Mouse (Mus musculus): ENCODE data around the gene Cdc42se1. TPM values are rescaled to one million over a fixed set of nuclear protein-coding genes. Genes with fewer than 3 reads are reported as not detected.

The Cdc42se1 gene
- polyA plus RNA-seq, 1 experiment: 62.5 TPM

DNA sequence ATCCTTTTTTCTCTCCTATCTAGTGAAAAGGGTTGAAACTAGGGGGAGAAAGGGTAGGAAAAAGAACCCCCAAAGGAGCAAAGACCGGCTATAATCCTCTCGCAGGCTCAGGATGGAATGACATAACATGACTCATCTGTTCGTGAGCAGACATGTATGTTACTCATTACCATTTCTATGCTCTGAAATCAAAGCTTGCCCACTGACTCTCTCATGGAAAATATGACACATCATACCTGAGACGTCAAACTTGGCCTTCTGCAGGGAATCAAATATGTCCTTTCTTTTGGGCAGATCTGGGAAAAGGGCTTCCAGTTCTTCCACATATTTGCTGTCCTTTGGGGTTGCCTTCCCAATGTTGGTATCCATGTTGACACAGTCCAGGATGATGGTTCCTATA is 33.4 kb downstream of the Cdc42se1 start:
- DNase-seq (ENCODE audit: low read depth): no peak
- TF ChIP-seq CTCF (IDR thresholded peaks at IDR 0.05; ENCODE audit: borderline replicate concordance, extremely low read depth, insufficient read depth, insufficient read length): no peak
- no peak for TF ChIP-seq POLR2A (IDR thresholded peaks at IDR 0.05; ENCODE audit: borderline replicate concordance, extremely low read depth, insufficient read depth, insufficient read length, poor library complexity, severe bottlenecking)

- TF ChIP-seq POLR2A (IDR thresholded peaks at IDR 0.05; ENCODE audit: borderline replicate concordance, extremely low read depth, insufficient read depth, insufficient read length, poor library complexity, severe bottlenecking) (no peak), CTCF (IDR thresholded peaks at IDR 0.05; ENCODE audit: borderline replicate concordance, extremely low read depth, insufficient read depth, insufficient read length) (peak; percentile 68)
- DNase-seq (ENCODE audit: low read depth): peak; percentile 49
Measured at GRCm38 (mm10) chr3:95263089-95263739, 34.7 kb downstream of the Cdc42se1 start.

DNA sequence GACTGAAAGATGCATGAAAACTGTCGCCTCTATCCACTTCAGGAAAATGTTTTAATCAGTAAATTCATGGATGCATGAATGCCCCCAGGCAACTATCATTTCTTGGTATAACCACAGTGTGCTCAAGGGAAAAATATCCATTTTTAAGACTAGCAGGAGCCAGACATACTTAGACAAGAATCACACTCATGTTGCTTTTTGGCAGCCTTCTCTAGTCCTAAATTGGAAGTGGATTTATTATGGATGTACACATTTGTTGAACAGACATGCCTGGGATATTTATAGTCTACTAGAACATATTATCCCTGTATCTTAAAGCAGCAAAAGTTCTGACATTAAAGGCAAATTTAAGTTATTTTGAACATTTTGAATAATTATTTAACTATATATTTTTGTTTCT is 36.2 kb downstream of the Cdc42se1 start:
- no peak for DNase-seq (ENCODE audit: low read depth)
- no peak for TF ChIP-seq POLR2A (IDR thresholded peaks at IDR 0.05; ENCODE audit: borderline replicate concordance, extremely low read depth, insufficient read depth, insufficient read length, poor library complexity, severe bottlenecking)
- no peak for TF ChIP-seq CTCF (IDR thresholded peaks at IDR 0.05; ENCODE audit: borderline replicate concordance, extremely low read depth, insufficient read depth, insufficient read length)

DNA sequence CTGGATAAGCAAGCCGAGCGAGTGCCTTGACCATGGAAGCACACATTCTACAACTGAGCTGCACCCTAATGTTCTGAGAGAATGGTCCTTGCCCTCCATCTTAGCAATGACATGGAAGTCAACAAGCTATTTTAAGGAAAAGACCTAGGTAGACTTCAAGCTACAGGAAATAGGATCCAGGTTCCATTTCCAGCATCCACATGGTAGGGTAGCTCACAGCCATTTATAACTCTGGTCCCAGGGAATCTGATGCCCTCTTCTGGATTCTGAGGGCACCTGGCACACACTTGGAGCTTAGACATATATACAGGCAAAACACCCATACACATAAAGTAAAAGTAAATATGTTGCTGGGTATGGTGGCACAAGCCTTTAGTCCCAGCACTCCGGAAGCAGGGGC is 37.5 kb downstream of the Cdc42se1 start:
- TF ChIP-seq POLR2A (IDR thresholded peaks at IDR 0.05; ENCODE audit: borderline replicate concordance, extremely low read depth, insufficient read depth, insufficient read length, poor library complexity, severe bottlenecking) (no peak), CTCF (IDR thresholded peaks at IDR 0.05; ENCODE audit: borderline replicate concordance, extremely low read depth, insufficient read depth, insufficient read length) (no peak)
- no peak for DNase-seq (ENCODE audit: low read depth)

DNA sequence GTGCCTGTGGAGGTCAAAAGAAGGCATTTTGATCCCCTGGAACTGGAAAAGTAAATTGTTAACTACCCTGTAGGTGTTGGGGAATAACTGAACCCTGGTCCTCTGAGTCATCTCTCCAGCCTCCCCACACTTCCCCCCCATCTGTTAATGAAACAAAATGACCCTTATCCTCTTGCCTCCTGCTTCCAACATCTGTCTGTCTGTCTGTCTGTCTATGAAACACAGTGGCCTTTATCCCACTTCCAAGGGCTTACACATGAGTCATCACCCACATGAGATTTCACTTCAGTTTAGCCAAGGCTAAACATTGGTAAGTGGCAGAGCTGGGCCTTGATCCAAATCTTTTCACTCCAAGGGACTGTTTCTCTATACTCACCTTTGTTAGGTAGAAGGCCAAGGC is 39.3 kb downstream of the Cdc42se1 start:
- DNase-seq (ENCODE audit: low read depth): no peak
- no peak for TF ChIP-seq CTCF (IDR thresholded peaks at IDR 0.05; ENCODE audit: borderline replicate concordance, extremely low read depth, insufficient read depth, insufficient read length)
- no peak for TF ChIP-seq POLR2A (IDR thresholded peaks at IDR 0.05; ENCODE audit: borderline replicate concordance, extremely low read depth, insufficient read depth, insufficient read length, poor library complexity, severe bottlenecking)

- no peak for DNase-seq (ENCODE audit: low read depth)
- no peak for TF ChIP-seq POLR2A (IDR thresholded peaks at IDR 0.05; ENCODE audit: borderline replicate concordance, extremely low read depth, insufficient read depth, insufficient read length, poor library complexity, severe bottlenecking)
- no peak for TF ChIP-seq CTCF (IDR thresholded peaks at IDR 0.05; ENCODE audit: borderline replicate concordance, extremely low read depth, insufficient read depth, insufficient read length)
Measured at GRCm38 (mm10) chr3:95269789-95270188, 41.3 kb downstream of the Cdc42se1 start.

DNA sequence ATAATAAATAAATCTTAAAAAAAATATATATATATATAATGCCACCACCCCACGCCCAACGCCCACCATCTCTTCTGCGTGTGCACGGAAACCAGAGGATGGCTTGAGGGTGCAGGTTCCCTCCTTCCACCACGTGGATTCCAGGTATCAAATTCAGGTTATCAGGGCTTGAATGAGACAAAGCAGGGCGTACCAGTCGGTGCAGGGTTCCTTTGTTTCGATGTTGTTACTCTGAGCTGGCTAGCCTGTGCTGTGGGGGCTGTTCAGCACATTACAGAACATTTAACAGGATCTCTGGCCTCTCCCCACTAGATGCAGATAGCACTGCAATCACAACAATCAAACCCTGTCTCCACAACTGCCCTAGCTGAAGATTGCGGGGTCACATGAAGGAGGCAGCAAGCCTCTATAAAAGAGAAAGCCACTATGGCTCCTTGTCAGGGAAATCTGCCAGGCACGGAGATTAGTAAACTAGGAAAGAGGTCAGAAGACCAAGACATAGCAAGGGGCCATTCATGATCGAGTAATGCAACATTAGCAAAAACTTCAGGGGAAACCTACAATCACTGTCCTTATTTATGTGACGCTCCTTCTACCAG is 42.3 kb downstream of the Cdc42se1 start:
- TF ChIP-seq CTCF (IDR thresholded peaks at IDR 0.05; ENCODE audit: borderline replicate concordance, extremely low read depth, insufficient read depth, insufficient read length) (no peak), POLR2A (IDR thresholded peaks at IDR 0.05; ENCODE audit: borderline replicate concordance, extremely low read depth, insufficient read depth, insufficient read length, poor library complexity, severe bottlenecking) (no peak)
- no peak for DNase-seq (ENCODE audit: low read depth)

DNA sequence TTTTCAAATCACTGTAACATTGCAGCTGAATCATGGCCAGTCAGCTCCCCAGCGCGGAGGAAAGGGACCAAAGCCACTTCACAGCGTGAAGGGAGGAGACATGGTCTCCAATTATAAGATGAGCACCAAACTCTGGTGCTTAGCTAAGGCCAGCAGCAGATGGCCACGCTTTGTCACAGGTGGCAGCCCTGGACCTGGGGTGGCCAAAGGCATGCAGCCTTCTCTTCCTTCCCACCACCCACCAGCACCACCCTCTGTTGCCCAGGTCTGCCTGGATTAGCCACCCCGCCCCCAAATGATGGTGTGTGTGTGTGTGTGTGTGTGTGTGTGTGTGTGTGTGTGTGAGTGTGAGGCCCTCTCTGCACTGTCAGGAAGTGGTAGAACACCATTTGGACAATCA is 44.9 kb downstream of the Cdc42se1 start:
- TF ChIP-seq CTCF (IDR thresholded peaks at IDR 0.05; ENCODE audit: borderline replicate concordance, extremely low read depth, insufficient read depth, insufficient read length): no peak
- TF ChIP-seq POLR2A (IDR thresholded peaks at IDR 0.05; ENCODE audit: borderline replicate concordance, extremely low read depth, insufficient read depth, insufficient read length, poor library complexity, severe bottlenecking): no peak
- DNase-seq (ENCODE audit: low read depth): no peak

DNA sequence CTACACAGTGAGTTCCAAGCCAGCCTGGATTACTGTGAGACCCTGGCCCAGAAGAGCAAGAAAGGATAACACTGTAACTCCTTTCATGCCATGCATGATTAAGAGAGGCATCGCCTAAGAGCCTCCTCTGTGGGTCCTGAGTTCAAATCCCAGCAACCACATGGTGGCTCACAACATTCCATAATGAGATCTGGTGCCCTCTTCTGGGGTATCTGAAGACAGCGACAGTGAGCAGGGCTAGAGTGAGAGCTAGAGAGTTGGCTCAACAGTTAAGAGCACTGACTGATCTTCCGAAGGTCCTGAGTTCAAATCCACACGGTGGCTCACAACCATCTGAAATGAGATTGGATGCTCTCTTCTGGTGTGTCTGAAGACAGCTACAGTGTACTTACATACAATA is 45.9 kb downstream of the Cdc42se1 start:
- no peak for TF ChIP-seq CTCF (IDR thresholded peaks at IDR 0.05; ENCODE audit: borderline replicate concordance, extremely low read depth, insufficient read depth, insufficient read length)
- no peak for TF ChIP-seq POLR2A (IDR thresholded peaks at IDR 0.05; ENCODE audit: borderline replicate concordance, extremely low read depth, insufficient read depth, insufficient read length, poor library complexity, severe bottlenecking)
- DNase-seq (ENCODE audit: low read depth): no peak

DNA sequence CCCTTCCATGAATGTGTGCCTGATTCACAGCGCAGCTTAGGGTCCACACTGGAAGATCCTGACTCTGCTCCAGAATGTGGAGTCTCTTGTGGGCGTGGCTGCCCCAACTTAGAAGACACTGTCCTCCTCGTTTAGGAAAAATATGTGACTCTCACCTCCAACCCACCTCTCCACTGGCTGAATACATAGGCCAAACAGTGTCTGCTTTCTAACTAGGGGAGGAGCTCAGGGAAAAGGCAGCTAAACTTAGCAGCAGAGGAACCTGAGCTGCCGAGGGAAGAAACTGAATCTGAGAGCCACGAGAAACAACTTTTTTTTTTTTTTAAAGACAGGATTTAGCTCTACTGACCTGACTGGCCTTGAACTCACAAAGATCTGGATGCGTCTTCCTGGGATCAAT is 46.6 kb downstream of the Cdc42se1 start:
- DNase-seq (ENCODE audit: low read depth): no peak
- no peak for TF ChIP-seq POLR2A (IDR thresholded peaks at IDR 0.05; ENCODE audit: borderline replicate concordance, extremely low read depth, insufficient read depth, insufficient read length, poor library complexity, severe bottlenecking)
- no peak for TF ChIP-seq CTCF (IDR thresholded peaks at IDR 0.05; ENCODE audit: borderline replicate concordance, extremely low read depth, insufficient read depth, insufficient read length)

DNA sequence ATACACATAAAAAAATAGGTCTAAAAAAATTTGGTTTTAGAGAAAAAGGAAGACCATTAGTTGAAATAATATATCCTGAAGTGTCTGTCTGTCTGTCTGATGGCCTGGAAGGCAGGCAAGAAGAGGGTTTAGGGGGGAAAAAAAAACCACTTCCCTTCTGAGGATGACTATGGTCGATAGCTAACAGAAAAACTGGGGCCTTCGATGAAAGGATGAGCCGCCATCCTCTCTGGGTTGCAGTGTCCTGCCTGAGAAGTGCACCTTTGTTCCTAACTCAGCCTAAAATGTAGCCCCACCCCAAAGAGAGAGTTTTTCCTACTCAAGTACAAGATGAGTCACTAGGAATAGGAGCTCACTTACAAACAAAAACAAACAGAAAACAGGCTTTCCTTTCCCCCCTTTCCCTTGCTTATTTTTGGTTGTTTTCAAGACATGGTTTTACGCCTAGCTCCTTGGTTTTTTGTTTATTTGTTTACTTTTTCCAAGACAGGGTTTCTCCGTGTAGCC is 47.9 kb downstream of the Cdc42se1 start:
- no peak for DNase-seq (ENCODE audit: low read depth)
- TF ChIP-seq POLR2A (IDR thresholded peaks at IDR 0.05; ENCODE audit: borderline replicate concordance, extremely low read depth, insufficient read depth, insufficient read length, poor library complexity, severe bottlenecking): no peak

DNA sequence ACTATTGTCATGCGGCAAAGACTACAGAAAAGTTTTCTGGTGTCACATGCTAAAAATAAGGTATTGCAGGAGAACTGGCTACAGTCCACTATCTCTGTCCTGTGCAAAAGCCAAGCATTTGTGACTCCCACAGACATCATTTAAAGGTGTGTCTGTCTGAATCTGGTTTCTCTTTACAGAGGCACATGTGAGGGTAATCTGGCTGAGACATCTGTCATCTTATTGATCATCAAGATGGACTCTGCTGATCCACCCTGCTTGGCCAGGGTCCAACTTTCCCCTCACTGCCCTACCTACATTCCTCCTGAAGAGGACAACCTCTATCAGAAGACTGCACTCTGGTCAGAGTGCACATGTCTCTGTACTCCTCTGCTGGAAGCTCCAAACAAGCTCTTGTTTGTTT is 48.6 kb downstream of the Cdc42se1 start:
- no peak for DNase-seq (ENCODE audit: low read depth)

More for the DNA sequence above, 48.6 kb downstream of the Cdc42se1 start:
- TF ChIP-seq POLR2A (IDR thresholded peaks at IDR 0.05; ENCODE audit: borderline replicate concordance, extremely low read depth, insufficient read depth, insufficient read length, poor library complexity, severe bottlenecking): no peak
- no peak for TF ChIP-seq CTCF (IDR thresholded peaks at IDR 0.05; ENCODE audit: borderline replicate concordance, extremely low read depth, insufficient read depth, insufficient read length)

Data from brain, embryonic 14.5 days (tissue).